10 mouse cellular contexts compared by ENCODE assay signal in the genomic region with DNA sequence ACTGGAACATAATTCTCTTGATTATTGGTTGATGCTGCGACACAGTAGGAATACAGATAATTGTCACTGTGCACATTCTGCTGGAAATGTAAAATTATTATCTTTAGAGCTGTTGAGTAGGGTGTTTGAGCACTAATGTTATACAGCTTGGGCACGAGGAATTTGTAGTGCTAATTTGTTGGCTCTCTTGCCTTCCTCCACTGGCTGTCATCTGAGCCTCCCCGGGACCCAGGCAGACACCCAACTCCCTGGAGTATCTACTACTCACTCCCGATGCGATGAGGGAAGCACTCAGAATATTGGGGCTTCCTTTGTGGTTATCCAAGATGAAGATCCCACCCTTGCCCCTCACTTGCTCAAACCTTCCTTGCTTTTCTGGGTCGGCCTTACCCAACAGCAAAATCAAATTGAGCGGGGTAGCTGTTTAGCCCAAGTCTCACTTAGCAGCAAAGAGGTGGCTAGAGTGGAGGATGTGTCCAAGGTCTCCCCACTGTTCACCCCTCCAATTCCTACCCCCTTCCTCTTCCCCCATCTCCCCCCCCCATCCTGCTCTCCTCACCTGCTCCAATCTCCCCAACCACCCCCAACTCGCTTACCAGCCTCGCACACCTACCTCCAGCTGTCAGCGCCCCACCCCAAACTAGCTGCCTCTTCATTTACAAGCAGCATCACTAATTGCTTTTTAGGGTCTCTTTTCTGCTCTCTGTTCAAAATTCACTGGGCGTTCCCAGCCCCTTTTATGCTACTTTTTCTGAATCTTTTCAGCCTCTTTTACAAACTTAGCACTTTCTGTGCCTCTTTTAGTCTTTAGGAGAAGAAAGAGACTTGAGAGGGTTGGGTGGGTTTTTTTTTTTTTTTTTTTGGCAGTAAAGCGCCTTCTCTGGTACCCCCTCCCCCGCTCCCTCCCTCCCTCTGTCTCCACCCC. TPM values are rescaled to one million over a fixed set of nuclear protein-coding genes. Genes with fewer than 3 reads are reported as not detected.
DNase-seq lines count a peak whose midpoint lies in the region; ATAC-seq and TF ChIP-seq lines count a peak whose summit lies in the region.
"Had no signal": no experiment of that assay in that cellular context is flagged by ENCODE, and none has a peak within 500 bp of the region (broad histone marks: within the 10 kb centered on the region; RNA-seq: fewer than 3 reads in every experiment).

No protein-coding gene starts in this region.

- ATAC-seq in heart, embryonic 13.5 days (ENCODE audit: extremely low read depth, insufficient number of reproducible peaks, low FRiP score, low TSS enrichment), result no peak
- peak; percentile 63 for ATAC-seq in forebrain, embryonic 11.5 days (replicated peaks; ENCODE audit: low FRiP score)
- ATAC-seq in limb, embryonic 13.5 days (ENCODE audit: low FRiP score, low read depth), result no peak

- H3K27ac ChIP-seq in heart, embryonic 13.5 days (replicated peaks), result no peak overlapping the region
- no peak overlapping the region for H3K27ac ChIP-seq in ES-Bruce4 (ENCODE audit: insufficient read depth, low read length)
- H3K27ac ChIP-seq in forebrain, embryonic 11.5 days (ENCODE audit: low read depth, low read length), result peak overlapping the region; percentile 79
- H3K27ac ChIP-seq in limb, embryonic 13.5 days, result no peak overlapping the region
- H3K27ac ChIP-seq: left cerebral cortex, adult 2 months had no signal

- no peak for TF ChIP-seq EP300 in ES-Bruce4 (IDR thresholded peaks at IDR 0.05; ENCODE audit: insufficient read depth, low read depth, low read length)

- no peaks in the 10 kb centered on the region for H3K36me3 ChIP-seq in heart, embryonic 13.5 days
- no peaks in the 10 kb centered on the region for H3K36me3 ChIP-seq in ES-Bruce4 (ENCODE audit: control insufficient read depth, insufficient read depth, low read length, poor library complexity, severe bottlenecking)
- H3K36me3 ChIP-seq in forebrain, embryonic 11.5 days (ENCODE audit: control insufficient read depth, insufficient read depth, low read length), result no peaks in the 10 kb centered on the region
- no peaks in the 10 kb centered on the region for H3K36me3 ChIP-seq in limb, embryonic 13.5 days

- no peaks in the 10 kb centered on the region for H3K27me3 ChIP-seq in heart, embryonic 13.5 days (replicated peaks)
- no peaks in the 10 kb centered on the region for H3K27me3 ChIP-seq in ES-Bruce4 (ENCODE audit: control insufficient read depth, insufficient read depth, low read length, poor library complexity, severe bottlenecking)
- no peaks in the 10 kb centered on the region for H3K27me3 ChIP-seq in forebrain, embryonic 11.5 days (ENCODE audit: control insufficient read depth, insufficient read depth, low read length)
- H3K27me3 ChIP-seq in limb, embryonic 13.5 days, result no peaks in the 10 kb centered on the region

- H3K9me3 ChIP-seq in heart, embryonic 13.5 days, result no peaks in the 10 kb centered on the region
- no peaks in the 10 kb centered on the region for H3K9me3 ChIP-seq in ES-Bruce4 (replicated peaks; ENCODE audit: control insufficient read depth, insufficient read depth, low read length, poor library complexity, severe bottlenecking)
- no peaks in the 10 kb centered on the region; the same call in 1 of the 2 replicates for H3K9me3 ChIP-seq in forebrain, embryonic 11.5 days (ENCODE audit: control insufficient read depth, low read length)
- no peaks in the 10 kb centered on the region for H3K9me3 ChIP-seq in limb, embryonic 13.5 days

- H3K4me1 ChIP-seq in heart, embryonic 13.5 days, result no peaks in the 10 kb centered on the region
- peaks cover 2% of the 10 kb centered on the region for H3K4me1 ChIP-seq in ES-Bruce4 (ENCODE audit: control insufficient read depth, insufficient read depth, low read length)
- peaks cover 11% of the 10 kb centered on the region for H3K4me1 ChIP-seq in forebrain, embryonic 11.5 days (replicated peaks; ENCODE audit: control insufficient read depth, insufficient read depth, low read length)
- peaks cover 14% of the 10 kb centered on the region; the same call in 1 of the 2 replicates for H3K4me1 ChIP-seq in limb, embryonic 13.5 days

- TF ChIP-seq CTCF in ES-Bruce4 (IDR thresholded peaks at IDR 0.05; ENCODE audit: low read depth, low read length), result no peak

- WGBS in heart, embryonic 13.5 days, result 41% methylated on average over 12 of the region's 13 CpGs
- 13% methylated on average over 13 of the region's 13 CpGs for WGBS in forebrain, embryonic 11.5 days
- 29% methylated on average over 13 of the region's 13 CpGs for WGBS in limb, embryonic 13.5 days

- H3K4me3 ChIP-seq in heart, embryonic 13.5 days, result no peak overlapping the region
- H3K4me3 ChIP-seq in ES-Bruce4 (ENCODE audit: low read depth, low read length), result peak overlapping the region; percentile 36
- H3K4me3 ChIP-seq in forebrain, embryonic 11.5 days (ENCODE audit: low read depth, low read length), result no peak overlapping the region; the same call in 1 of the 2 replicates
- peak overlapping the region; percentile 26; the same call in 1 of the 2 replicates for H3K4me3 ChIP-seq in limb, embryonic 13.5 days
- H3K4me3 ChIP-seq: left cerebral cortex, adult 2 months had no signal

- no peak for DNase-seq in heart, adult 8-10 months (ENCODE audit: low spot score)
- peak; percentile 65 for DNase-seq in forebrain, embryonic 11.5 days (ENCODE audit: low spot score)
- DNase-seq in retina, embryonic 14.5 days (ENCODE audit: low spot score), result no peak
- DNase-seq in gastrocnemius, adult 18-20 months (ENCODE audit: low spot score), result no peak
- DNase-seq in lung, postnatal 36 days, result no peak

- H3K4me2 ChIP-seq in heart, embryonic 13.5 days, result peak overlapping the region; percentile 49
- H3K4me2 ChIP-seq in forebrain, embryonic 11.5 days (ENCODE audit: low read depth, low read length, severe bottlenecking), result peak overlapping the region; percentile 34
- H3K4me2 ChIP-seq in limb, embryonic 13.5 days (replicated peaks), result peak overlapping the region; percentile 56

- no peak overlapping the region for H3K9ac ChIP-seq in heart, embryonic 13.5 days
- no peak overlapping the region for H3K9ac ChIP-seq in ES-Bruce4 (ENCODE audit: low read depth, poor library complexity, severe bottlenecking)
- H3K9ac ChIP-seq in forebrain, embryonic 11.5 days (ENCODE audit: low read length), result peak overlapping the region; percentile 43; the same call in 1 of the 2 replicates
- H3K9ac ChIP-seq in limb, embryonic 13.5 days, result no peak overlapping the region

- TF ChIP-seq POLR2A in ES-Bruce4 (IDR thresholded peaks at IDR 0.05; ENCODE audit: insufficient read depth, low read length), result no peak

RNA-seq across cellular contexts. Expression of a gene that starts 46.4 kb away (rescaled TPM):
- 0.15 and 0.35 TPM in 2 replicates for polyA plus RNA-seq in heart, embryonic 13.5 days (2015; fragmentation: Nextera tagmentation; extraction: Ambion mirVana)
- total RNA-seq in heart, adult 8-10 months (2022), result not detected
- polyA plus RNA-seq in ES-Bruce4 (2011; ENCODE audit: insufficient read depth, insufficient read length, low read depth, missing spikeins), result not detected in 2 replicates
- polyA plus RNA-seq in forebrain, embryonic 11.5 days (2014; fragmentation: Nextera tagmentation; extraction: Ambion mirVana), result 60.6 and 69.9 TPM in 2 replicates
- 0.27 TPM in 1 of 2 replicates, not detected in the other for polyA plus RNA-seq in limb, embryonic 13.5 days (2015; fragmentation: Nextera tagmentation; extraction: Ambion mirVana)
- not detected for total RNA-seq in gastrocnemius, adult 18-20 months (2021)
- total RNA-seq: neutrophil, adult 5-6 weeks had no signal

Comparison
In these comparisons a context has a peak if more than half of its experiments do, and no peak if none do; other contexts are left out.
1. H3K4me3 ChIP-seq: peak in ES-Bruce4 (single experiment) and limb, embryonic 13.5 days (single experiment); none in heart, embryonic 13.5 days (single experiment) and forebrain, embryonic 11.5 days (single experiment).
2. RNA of a gene that starts 46.4 kb away (polyA plus RNA-seq): 60.6 to 69.9 TPM in forebrain, embryonic 11.5 days; 0.15 to 0.35 TPM in heart, embryonic 13.5 days, 0.27 TPM in limb, embryonic 13.5 days and not detected in ES-Bruce4; every median in the first group is over 10 times any median in the second.
3. Peak in every context shown above with its lines, with median percentiles within 50 percentile points of each other: H3K4me2 ChIP-seq.